Mouse (Mus musculus) MEL (cell line): ENCODE results near the gene Prpf40a. TPM values are rescaled to one million over a fixed set of nuclear protein-coding genes. Genes with fewer than 3 reads are reported as not detected.

ENCODE experiments used
- DNase-seq: peaks from one replicate; pipeline ENCODE4 v3.0.0; 2011; ENCODE audit warnings: low read depth, low spot score
- H3K27ac ChIP-seq: 2 replicates; pipeline ENCODE4 v1.5.1; 2012; ENCODE audit warnings: low read depth, mild to moderate bottlenecking, control low read depth, low read length, moderate library complexity; ENCODE audit not compliant: control insufficient read depth
- H3K27me3 ChIP-seq, 2 experiments: fragments of 150-350 bp in 1 of 2; sonication (generic) in 1 of 2; 2 replicates each; pipeline ENCODE4 v1.6.1; 2012; ENCODE audit warnings: low read length in 2 of 2, mild to moderate bottlenecking in 2 of 2, improper control_type of control experiment in 1 of 2, moderate library complexity in 1 of 2; ENCODE audit not compliant: insufficient read depth in 2 of 2, control insufficient read depth in 1 of 2
- H3K36me3 ChIP-seq, 2 experiments: 2 replicates each; pipeline ENCODE4 v1.6.1; 2012 to 2014; ENCODE audit warnings: low read length in 2 of 2, improper control_type of control experiment in 1 of 2, inconsistent platforms in 1 of 2, mild to moderate bottlenecking in 1 of 2; ENCODE audit not compliant: insufficient read depth in 2 of 2, control insufficient read depth in 1 of 2
- H3K4me1 ChIP-seq, 2 experiments: fragments of 150-350 bp in 1 of 2; sonication (generic) in 1 of 2; 2 replicates each; pipeline ENCODE4 v1.6.1; 2012; ENCODE audit warnings: low read length in 2 of 2, improper control_type of control experiment in 1 of 2, mild to moderate bottlenecking in 1 of 2; ENCODE audit not compliant: insufficient read depth in 2 of 2, control insufficient read depth in 1 of 2
- H3K4me3 ChIP-seq, 2 experiments: fragments of 150-350 bp in 1 of 2; sonication (generic) in 1 of 2; 2 replicates each; pipeline ENCODE4 v1.5.1; 2012; ENCODE audit warnings: low read depth in 2 of 2, low read length in 2 of 2, mild to moderate bottlenecking in 2 of 2, moderate library complexity in 2 of 2, control low read depth in 1 of 2, improper control_type of control experiment in 1 of 2; ENCODE audit not compliant: control insufficient read depth in 1 of 2, insufficient read depth in 1 of 2
- H3K79me2 ChIP-seq: 2 replicates; pipeline ENCODE4 v1.6.1; 2012; ENCODE audit warnings: mild to moderate bottlenecking, low read length, moderate library complexity; ENCODE audit not compliant: control insufficient read depth, poor library complexity, insufficient read depth
- H3K9ac ChIP-seq: 2 replicates; pipeline ENCODE4 v1.6.1; 2012; ENCODE audit warnings: low read depth, mild to moderate bottlenecking, control low read depth, low read length, moderate library complexity; ENCODE audit not compliant: control insufficient read depth, poor library complexity, severe bottlenecking
- H3K9me3 ChIP-seq: fragments of 150-350 bp; sonication (generic); replicated peaks from 2 replicates; pipeline ENCODE4 v1.6.1; 2012; ENCODE audit warnings: mild to moderate bottlenecking, low read length, improper control_type of control experiment, moderate library complexity; ENCODE audit not compliant: insufficient read depth
- CTCF ChIP-seq, 3 experiments: IDR thresholded peaks in 2 of 3; conservative IDR thresholded peaks in 1 of 3; 2 replicates each; pipeline ENCODE4 v1.5.1; 2011 to 2012; ENCODE audit warnings: low read length in 3 of 3, low read depth in 2 of 3, mild to moderate bottlenecking in 2 of 3, improper control_type of control experiment in 1 of 3, inconsistent platforms in 1 of 3, mixed read lengths in 1 of 3, moderate library complexity in 1 of 3; ENCODE audit not compliant: control insufficient read depth in 1 of 3, insufficient read depth in 1 of 3, poor library complexity in 1 of 3, severe bottlenecking in 1 of 3
- ETS1 ChIP-seq: IDR thresholded peaks from 2 replicates; pipeline ENCODE4 v1.6.1; 2012; ENCODE audit warnings: low read depth, mild to moderate bottlenecking, inconsistent platforms, low read length, improper control_type of control experiment, moderate library complexity
- GATA1 ChIP-seq: IDR thresholded peaks from 2 replicates; pipeline ENCODE4 v1.6.1; 2011; ENCODE audit warnings: low read depth, low read length, improper control_type of control experiment
- MAFK ChIP-seq: IDR thresholded peaks from 2 replicates; pipeline ENCODE4 v1.6.1; 2011; ENCODE audit warnings: low read depth, mild to moderate bottlenecking, low read length, improper control_type of control experiment, borderline replicate concordance
- MXI1 ChIP-seq: IDR thresholded peaks from 2 replicates; pipeline ENCODE4 v1.6.1; 2011; ENCODE audit warnings: mild to moderate bottlenecking, low read depth, low read length, improper control_type of control experiment
- MYC ChIP-seq: IDR thresholded peaks from 2 replicates; pipeline ENCODE4 v1.6.1; 2011; ENCODE audit warnings: low read depth, mild to moderate bottlenecking, low read length, improper control_type of control experiment, moderate library complexity
- NRF1 ChIP-seq: IDR thresholded peaks from 2 replicates; pipeline ENCODE4 v1.6.1; 2014; ENCODE audit warnings: low read depth, mild to moderate bottlenecking, inconsistent platforms, low read length, improper control_type of control experiment, moderate library complexity; ENCODE audit not compliant: poor library complexity, insufficient read depth, severe bottlenecking
- POLR2AphosphoS5 ChIP-seq: IDR thresholded peaks from 2 replicates; pipeline ENCODE4 v1.6.1; 2012; ENCODE audit warnings: low read depth, borderline replicate concordance, mild to moderate bottlenecking, inconsistent platforms, low read length, moderate library complexity, mixed read lengths
- RAD21 ChIP-seq: IDR thresholded peaks from 2 replicates; pipeline ENCODE4 v1.6.1; 2011; ENCODE audit warnings: mild to moderate bottlenecking, low read depth, low read length, improper control_type of control experiment
- SMC3 ChIP-seq: IDR thresholded peaks from 2 replicates; pipeline ENCODE4 v1.6.1; 2011; ENCODE audit warnings: low read depth, low read length, improper control_type of control experiment
- ZC3H11A ChIP-seq: IDR thresholded peaks from 2 replicates; pipeline ENCODE4 v1.6.1; 2012; ENCODE audit warnings: low read depth, mild to moderate bottlenecking, inconsistent platforms, low read length, improper control_type of control experiment
- ZKSCAN1 ChIP-seq: IDR thresholded peaks from 2 replicates; pipeline ENCODE4 v1.6.1; 2012; ENCODE audit warnings: low read depth, mild to moderate bottlenecking, inconsistent platforms, low read length, improper control_type of control experiment, moderate library complexity
- ZMIZ1 ChIP-seq: IDR thresholded peaks from 2 replicates; pipeline ENCODE4 v1.6.1; 2012; ENCODE audit warnings: low read depth, mild to moderate bottlenecking, inconsistent platforms, low read length, improper control_type of control experiment, moderate library complexity
- ZNF384 ChIP-seq: IDR thresholded peaks from 2 replicates; pipeline ENCODE4 v1.6.1; 2012; ENCODE audit warnings: low read depth, mild to moderate bottlenecking, inconsistent platforms, low read length, improper control_type of control experiment
- polyA plus RNA-seq, 2 experiments: library from polyadenylated mRNA; stranded (reverse) in 1 of 2; unstranded in 1 of 2; fragments of >175 nt in 1 of 2; fragments of >200 nt in 1 of 2; gene quantifications; 2 replicates each; pipeline versions ENCODE4 v1.2.1 to v1.2.4; 2012; ENCODE audit warnings: low replicate concordance in 2 of 2, low read depth in 1 of 2; ENCODE audit not compliant: insufficient read length in 2 of 2, insufficient read depth in 1 of 2, missing spikeins in 1 of 2
- total RNA-seq: library from RNA; depleted of rRNA; stranded (reverse); fragments of 300-350 nt; gene quantifications from 2 replicates; pipeline ENCODE4 v1.2.3, GENCODE M21; 2012

Prpf40a gene
- total and polyA plus RNA-seq, 3 experiments, result 82.9 to 98.5 (median 94.9) TPM

- TF ChIP-seq POLR2AphosphoS5 (no peak), CTCF (IDR thresholded peaks at IDR 0.05 in 2 of 3, conservative IDR thresholded peaks at IDR 0.05 in 1 of 3; ENCODE audit: control insufficient read depth in 1 of 3, insufficient read depth in 1 of 3, low read depth in 2 of 3, low read length in 3 of 3, poor library complexity in 1 of 3, severe bottlenecking in 1 of 3) (peak in 1 of 3 experiments; percentile 24; a peak in 1 of 6 replicates)
- TF ChIP-seq, all 39 proteins: peak for 1
- DNase-seq, result no peak
- Histone ChIP-seq H3K27ac (no peak overlapping the region), H3K4me1 (no peaks in the 10 kb centered on the region), H3K27me3 (no peaks in the 10 kb centered on the region), H3K79me2 (no peaks in the 10 kb centered on the region), H3K36me3 (no peaks in the 10 kb centered on the region), H3K9me3 (no peaks in the 10 kb centered on the region), H3K9ac (no peak overlapping the region), H3K4me3 (no peak overlapping the region)
These were observed 65.1 kb downstream of the Prpf40a start for GRCm38 (mm10) chr2:53125998-53126397.

DNA sequence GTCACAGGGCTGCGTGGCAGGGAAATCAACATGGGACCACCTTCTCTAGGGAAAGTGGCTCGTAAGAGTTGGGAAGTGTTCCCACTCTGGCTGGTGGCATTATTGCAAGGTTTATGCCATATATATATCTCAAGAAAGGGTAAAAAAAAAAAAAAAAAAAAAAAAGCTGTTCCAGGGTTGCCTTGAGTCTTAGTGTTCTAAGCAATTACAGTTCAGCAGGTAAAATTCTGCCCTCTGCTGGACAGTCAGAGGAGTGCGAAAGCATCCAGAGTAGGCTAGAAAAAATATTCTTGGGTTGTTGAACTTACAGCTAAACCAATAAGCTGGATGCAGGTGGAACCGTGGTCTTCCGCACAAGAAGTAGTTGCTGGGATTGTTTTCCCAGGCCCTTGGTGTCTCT lies 69.3 kb downstream of the Prpf40a start:
- Histone ChIP-seq H3K9ac (no peak overlapping the region), H3K4me1 (no peaks in the 10 kb centered on the region)
- peak; percentile 61 for DNase-seq
- TF ChIP-seq NRF1 (no peak), GATA1 (no peak), POLR2AphosphoS5 (no peak), ETS1 (no peak), SMC3 (peak; percentile 78), CTCF (IDR thresholded peaks at IDR 0.05 in 2 of 3, conservative IDR thresholded peaks at IDR 0.05 in 1 of 3; ENCODE audit: control insufficient read depth in 1 of 3, insufficient read depth in 1 of 3, low read depth in 2 of 3, low read length in 3 of 3, poor library complexity in 1 of 3, severe bottlenecking in 1 of 3) (peak; percentile 53 to 76 (median 67)), RAD21 (peak; percentile 60), ZMIZ1 (no peak), ZC3H11A (peak; percentile 41; the same call in 1 of the 2 replicates), ZNF384 (peak; percentile 86)
- TF ChIP-seq, all 39 proteins: peak for 5
- Histone ChIP-seq H3K9me3 (no peaks in the 10 kb centered on the region), H3K27ac (no peak overlapping the region), H3K79me2 (no peaks in the 10 kb centered on the region), H3K4me3 (no peak overlapping the region), H3K27me3 (no peaks in the 10 kb centered on the region), H3K36me3 (no peaks in the 10 kb centered on the region)

GRCm38 (mm10) chr2:53108547-53108946 lies 82.5 kb downstream of the Prpf40a start:
- H3K4me1 ChIP-seq, result no peaks in the 10 kb centered on the region
- H3K9me3 ChIP-seq, result no peaks in the 10 kb centered on the region
- no peaks in the 10 kb centered on the region for H3K27me3 ChIP-seq
- no peak overlapping the region for H3K4me3 ChIP-seq
- DNase-seq, result no peak
- TF ChIP-seq ZKSCAN1 (no peak), ZC3H11A (no peak), MXI1 (no peak), MYC (no peak), ZNF384 (no peak), SMC3 (no peak), MAFK (no peak)
- no peaks in the 10 kb centered on the region for H3K36me3 ChIP-seq
- no peak overlapping the region for H3K27ac ChIP-seq
- H3K79me2 ChIP-seq, result no peaks in the 10 kb centered on the region
- H3K9ac ChIP-seq, result no peak overlapping the region
